Mouse (Mus musculus) left cerebral cortex, adult 2 months (tissue): ENCODE data around the gene Maml1. TPM values are rescaled to one million over a fixed set of nuclear protein-coding genes. Genes with fewer than 3 reads are reported as not detected.

Source experiments
- DNase-seq, 2 experiments: peaks; one replicate each; pipeline ENCODE4 v3.0.0; 2021 to 2022; ENCODE audit warnings: low spot score in 2 of 2, mixed read lengths in 1 of 2; ENCODE audit errors: extremely low spot score in 1 of 2
- H3K27ac ChIP-seq: fragments of 200-600 bp; 2 replicates; pipeline ENCODE4 v1.8.1; 2022
- H3K4me3 ChIP-seq: fragments of 200-600 bp; 2 replicates; pipeline ENCODE4 v1.8.1; 2022
- CTCF ChIP-seq: fragments of 200-600 bp; IDR thresholded peaks from 2 replicates; pipeline ENCODE4 v1.8.1; 2022; ENCODE audit warnings: antibody characterized with exemption, mild to moderate bottlenecking, moderate library complexity
- intact Hi-C: fragments of 180-260 bp; cut with DNase I; formaldehyde crosslinking; loops from one replicate; pipeline ENCODE4 v1.15.1; 2025
- total RNA-seq, 2 experiments: library from RNA; stranded (reverse); gene quantifications; 2 replicates each; pipeline ENCODE4 v1.2.3; 2021

Maml1 gene
- total RNA-seq, 2 experiments from 2014 or later = 11.1 to 11.5 TPM

GRCm38 (mm10) chr11:50225611-50226378, 66.3 kb downstream of the Maml1 start:
- DNase-seq = peak; percentile 38 to 47
- intact Hi-C loops = loop anchor here (2.0 to 5.0 kb wide), 3 partner anchors 15 to 142 kb away; partner anchors contain the start of genes Mgat4b and Sqstm1
- H3K4me3 ChIP-seq = peak overlapping the region; percentile 85

DNA sequence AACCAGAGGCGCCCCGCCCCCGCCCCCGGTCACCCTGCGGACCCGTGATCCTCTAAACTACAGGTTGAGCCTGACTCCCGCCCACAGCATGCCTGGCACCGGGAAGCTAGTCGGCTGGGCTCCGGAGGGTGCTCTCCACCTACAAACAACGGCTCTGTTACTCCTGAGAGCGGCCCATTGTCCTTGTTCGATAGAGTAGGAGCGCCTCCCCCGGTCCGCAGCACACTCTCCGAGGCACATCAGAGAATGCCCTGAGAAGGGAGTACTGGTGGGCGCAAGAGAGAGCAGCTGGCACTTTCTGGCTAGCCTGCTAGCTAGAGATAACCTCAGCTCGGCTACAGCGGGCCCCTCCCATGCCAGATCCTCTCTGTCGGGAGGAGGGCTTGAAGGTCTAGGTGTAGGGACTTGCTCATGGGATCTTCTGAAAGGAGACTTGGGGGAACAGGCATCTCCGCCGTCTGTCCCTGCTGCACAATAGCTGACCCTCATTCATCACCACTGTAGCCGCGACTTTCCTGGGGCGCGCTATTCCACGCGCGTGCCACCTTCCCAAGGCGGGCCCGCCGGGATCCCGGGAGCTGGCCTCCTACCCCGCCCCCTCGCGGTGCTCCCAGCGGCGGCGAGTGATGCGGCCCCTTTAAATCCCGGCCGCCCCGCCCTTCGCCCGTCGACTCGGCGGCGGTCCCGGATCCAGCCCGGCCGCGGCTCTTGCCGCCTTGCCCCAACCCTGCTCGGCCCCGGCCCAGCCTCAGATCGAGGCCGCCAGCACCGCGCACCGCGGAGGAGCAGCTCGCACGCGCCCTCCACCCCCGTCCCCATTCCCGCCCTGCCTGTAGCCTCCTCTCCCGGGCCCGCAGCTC, 67.2 kb downstream of the Maml1 start:
- DNase-seq = peak; percentile 85 to 87
- H3K27ac ChIP-seq = peak overlapping the region; percentile 82
- TF ChIP-seq CTCF = peak; percentile 36
- H3K4me3 ChIP-seq = peak overlapping the region; percentile 85
- intact Hi-C loops = loop anchor here (2.0 to 5.0 kb wide), 3 partner anchors 14 to 142 kb away; partner anchors contain the start of genes Mgat4b and Sqstm1

More at GRCm38 (mm10) chr11:50225611-50226378, 66.3 kb downstream of the Maml1 start:
- peak overlapping the region; percentile 82 for H3K27ac ChIP-seq
- no peak for TF ChIP-seq CTCF

- intact Hi-C loops = loop anchor here (2.0 kb wide), 2 partner anchors 13 to 67 kb away; partner anchors contain the start of genes Mgat4b and Sqstm1
- H3K27ac ChIP-seq = peak overlapping the region; percentile 82
- peak overlapping the region; percentile 85 for H3K4me3 ChIP-seq
- no peak for DNase-seq
- no peak for TF ChIP-seq CTCF
Observed at GRCm38 (mm10) chr11:50223783-50224662, 68.1 kb downstream of the Maml1 start.

DNA sequence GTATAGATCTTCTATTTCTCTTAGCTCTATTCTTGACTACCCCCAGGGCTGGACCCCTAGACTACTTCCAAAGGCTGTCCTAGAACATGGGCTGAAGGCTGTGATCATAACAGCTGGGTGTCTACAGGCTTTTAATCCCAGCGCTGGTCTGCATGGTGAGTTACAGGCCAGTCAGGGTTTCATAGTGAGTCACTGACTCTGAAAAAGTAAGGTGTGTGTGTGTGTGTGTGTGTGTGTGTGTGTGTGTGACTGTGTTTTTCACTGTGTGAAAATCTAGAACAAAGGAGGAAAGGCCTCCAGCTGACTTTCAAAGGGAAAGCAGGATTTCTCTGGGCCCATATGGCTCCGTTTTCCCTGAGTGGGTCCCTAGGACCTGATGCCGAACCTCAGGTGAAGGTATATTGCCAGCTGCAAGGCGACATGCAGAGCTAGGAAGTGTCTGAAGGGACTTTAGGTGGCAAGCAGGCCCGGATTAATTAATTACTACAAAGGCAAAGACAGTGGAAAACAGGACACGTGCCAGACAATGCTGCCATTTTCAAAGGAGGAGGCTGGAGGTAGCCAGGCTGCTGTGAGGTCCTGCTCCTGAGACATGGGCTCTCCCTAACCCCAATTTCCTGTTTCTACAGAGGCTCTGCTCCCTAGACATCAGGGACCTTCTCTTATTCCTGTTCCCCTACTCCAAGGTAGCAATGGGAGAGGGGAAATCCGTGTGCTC, 69.4 kb downstream of the Maml1 start:
- no peak for DNase-seq
- no peak for TF ChIP-seq CTCF
- intact Hi-C loops = no loop called here
- no peak overlapping the region for H3K4me3 ChIP-seq
- no peak overlapping the region for H3K27ac ChIP-seq

GRCm38 (mm10) chr11:50219833-50220232, 72.3 kb downstream of the Maml1 start:
- H3K4me3 ChIP-seq = no peak overlapping the region
- H3K27ac ChIP-seq = no peak overlapping the region
- DNase-seq = no peak
- peak; percentile 25 for TF ChIP-seq CTCF
- intact Hi-C loops = no loop called here

GRCm38 (mm10) chr11:50217811-50218210, 74.3 kb downstream of the Maml1 start:
- intact Hi-C loops = no loop called here
- TF ChIP-seq CTCF = no peak

DNA sequence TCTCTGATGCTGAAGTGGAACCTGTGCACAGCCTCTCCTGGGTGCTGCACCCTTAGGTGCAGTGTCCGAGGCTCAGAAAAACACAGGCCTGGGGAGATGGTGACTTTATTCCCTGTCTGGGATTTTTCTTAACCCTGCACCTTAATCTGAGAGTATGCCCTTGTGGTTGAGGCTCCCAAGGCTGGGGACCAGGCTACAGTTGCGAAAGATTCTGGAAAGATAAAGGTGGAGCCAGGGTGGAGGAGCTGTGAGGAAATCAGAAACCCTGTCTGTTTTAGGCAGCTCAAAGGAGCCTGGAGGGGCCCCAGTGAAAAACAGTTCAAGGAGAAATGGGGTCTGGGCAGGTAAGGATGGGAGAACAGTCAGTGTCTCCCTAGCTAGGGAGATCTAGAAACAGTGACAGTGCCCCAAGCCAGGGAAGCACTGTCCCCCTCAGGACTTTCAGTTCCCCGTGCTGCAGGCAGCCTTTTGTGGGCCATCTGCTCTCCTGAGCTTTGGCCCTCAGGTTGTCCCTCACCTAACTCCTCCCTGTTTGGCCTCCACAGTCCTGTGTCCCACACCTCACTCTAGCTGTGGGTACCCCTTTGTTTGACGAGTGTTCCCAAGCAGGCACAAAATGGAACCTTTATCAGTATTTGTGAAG, 75.3 kb downstream of the Maml1 start:
- no peak for TF ChIP-seq CTCF
- intact Hi-C loops = no loop called here
- peak overlapping the region; percentile 16; the same call in 1 of the 2 replicates for H3K27ac ChIP-seq
- no peak for DNase-seq
- H3K4me3 ChIP-seq = no peak overlapping the region

More at GRCm38 (mm10) chr11:50217811-50218210, 74.3 kb downstream of the Maml1 start:
- H3K27ac ChIP-seq = no peak overlapping the region
- DNase-seq = no peak
- no peak overlapping the region for H3K4me3 ChIP-seq

DNA sequence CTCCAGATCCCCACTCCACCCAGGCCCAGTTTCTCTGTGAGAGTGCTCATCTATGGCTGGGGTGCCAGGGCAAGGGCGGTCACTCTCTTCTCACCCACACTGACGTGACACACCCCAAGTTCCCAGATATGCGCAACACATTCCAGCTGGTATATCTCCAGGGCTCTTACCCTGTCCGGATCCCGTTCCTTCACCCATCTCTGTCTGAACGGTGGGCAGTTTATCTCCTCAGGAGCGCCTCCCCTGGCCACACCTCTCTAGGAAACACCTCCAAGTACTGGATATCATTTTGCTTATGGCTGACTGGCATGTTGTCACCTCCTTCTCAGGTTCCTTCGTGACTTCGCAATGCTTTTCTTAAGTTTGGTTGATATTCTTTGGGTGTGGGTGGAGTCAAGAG, 76.5 kb downstream of the Maml1 start:
- Histone ChIP-seq H3K27ac (peak overlapping the region; percentile 7; the same call in 1 of the 2 replicates), H3K4me3 (no peak overlapping the region)
- intact Hi-C loops = no loop called here
- no peak; the same call in 1 of the 2 replicates for TF ChIP-seq CTCF
- no peak for DNase-seq

GRCm38 (mm10) chr11:50214631-50215030, 77.5 kb downstream of the Maml1 start:
- intact Hi-C loops = no loop called here
- no peak overlapping the region for H3K27ac ChIP-seq
- H3K4me3 ChIP-seq = no peak overlapping the region
- DNase-seq = no peak
- TF ChIP-seq CTCF = no peak; the same call in 1 of the 2 replicates
